Mouse (Mus musculus) heart, adult 18-20 months (tissue): ENCODE results near the gene Nr2f1. TPM values are rescaled to one million over a fixed set of nuclear protein-coding genes. Genes with fewer than 3 reads are reported as not detected.

Source experiments
- DNase-seq, 2 experiments: peaks; one replicate each; pipeline ENCODE4 v3.0.0; 2021 to 2022; ENCODE audit warnings: mixed read lengths in 1 of 2
- total RNA-seq, 2 experiments: library from RNA; stranded (reverse); gene quantifications; 2 replicates each; pipeline ENCODE4 v1.2.3; 2021

The Nr2f1 gene
- total RNA-seq, 2 experiments from 2014 or later, result 2.1 to 2.6 TPM

DNA sequence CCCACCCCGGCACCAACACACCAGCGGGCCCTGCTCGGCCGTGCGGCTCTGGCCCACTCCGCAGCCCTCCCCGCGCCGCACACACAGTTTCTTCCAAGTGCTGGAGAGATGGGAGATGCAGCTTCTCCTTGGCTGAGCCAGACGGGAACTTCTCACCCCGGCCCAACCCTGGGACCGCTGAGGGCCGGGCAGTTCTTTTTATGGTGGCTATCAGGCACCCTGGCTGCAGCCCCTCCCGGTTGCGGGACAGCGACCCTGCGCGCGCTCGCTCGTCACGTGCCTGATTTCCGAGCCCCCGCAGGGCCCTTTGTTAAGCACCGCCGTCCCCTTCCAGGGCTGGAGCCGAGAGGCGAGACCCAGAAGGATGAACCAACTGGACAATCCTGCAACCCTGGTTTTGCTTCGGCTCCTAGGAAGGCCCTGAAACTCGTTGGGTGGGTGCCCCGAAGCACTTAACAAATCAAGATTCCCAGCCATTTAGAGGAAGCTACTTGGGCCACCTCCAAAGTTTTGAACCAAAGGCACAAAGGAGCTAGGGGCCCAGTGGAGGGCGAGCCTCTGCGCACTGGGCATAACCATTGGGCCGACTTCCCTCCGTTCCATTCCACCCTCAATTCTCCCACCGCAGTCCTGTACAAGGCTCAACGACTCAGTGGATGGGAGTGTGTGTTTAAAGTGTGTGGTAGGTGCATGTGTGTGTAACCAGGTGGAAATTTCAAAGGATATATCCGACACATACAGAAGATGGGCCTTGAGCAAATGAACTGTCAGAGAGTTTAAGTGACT is 20.1 kb downstream of the Nr2f1 start:
- no peak for DNase-seq

DNA sequence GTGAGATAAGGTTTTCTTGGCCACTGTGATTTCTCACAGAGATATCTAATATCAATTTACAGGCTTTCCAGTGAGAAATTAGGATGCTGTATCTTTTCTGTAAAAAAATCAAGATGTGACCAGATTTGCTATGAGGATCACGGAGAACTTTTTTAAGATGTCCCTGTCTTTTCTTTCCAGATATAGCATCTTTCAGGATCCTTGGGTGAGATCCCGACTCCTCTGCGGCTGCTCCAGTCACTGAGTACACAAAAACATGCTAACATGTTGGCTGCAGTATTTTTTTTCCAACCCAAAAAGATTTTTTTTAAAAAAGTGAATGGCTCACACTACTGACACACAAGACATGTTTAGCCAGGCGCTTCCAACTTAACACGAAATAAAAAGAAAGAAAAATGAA is 20.8 kb downstream of the Nr2f1 start:
- no peak for DNase-seq

- no peak for DNase-seq
These were observed 21.5 kb downstream of the Nr2f1 start for GRCm38 (mm10) chr13:78178021-78178420.

- no peak for DNase-seq
These were observed 22.1 kb downstream of the Nr2f1 start for GRCm38 (mm10) chr13:78177381-78177950.

GRCm38 (mm10) chr13:78175821-78176380 is 23.7 kb downstream of the Nr2f1 start:
- DNase-seq, result peak in 1 of 2 experiments; percentile 41

DNA sequence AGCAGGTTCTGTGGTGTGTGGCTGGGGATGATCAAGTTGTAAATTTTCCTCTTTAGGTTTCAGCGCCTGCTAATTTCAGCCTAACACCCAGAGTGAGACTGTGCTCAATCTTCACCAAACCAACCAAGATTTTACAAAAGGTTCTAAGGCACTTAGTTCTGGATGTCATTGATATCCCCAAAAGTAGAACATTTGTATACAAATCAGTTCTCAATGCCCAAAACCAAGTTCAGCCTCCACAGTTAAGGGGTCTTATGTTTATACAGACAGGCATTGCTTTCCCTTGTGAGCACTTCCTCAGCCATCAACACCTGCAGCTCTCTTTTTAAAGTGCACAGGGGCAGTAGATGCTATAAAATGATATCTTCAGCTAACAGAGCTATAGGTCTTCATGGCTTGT is 24.7 kb downstream of the Nr2f1 start:
- no peak for DNase-seq

DNA sequence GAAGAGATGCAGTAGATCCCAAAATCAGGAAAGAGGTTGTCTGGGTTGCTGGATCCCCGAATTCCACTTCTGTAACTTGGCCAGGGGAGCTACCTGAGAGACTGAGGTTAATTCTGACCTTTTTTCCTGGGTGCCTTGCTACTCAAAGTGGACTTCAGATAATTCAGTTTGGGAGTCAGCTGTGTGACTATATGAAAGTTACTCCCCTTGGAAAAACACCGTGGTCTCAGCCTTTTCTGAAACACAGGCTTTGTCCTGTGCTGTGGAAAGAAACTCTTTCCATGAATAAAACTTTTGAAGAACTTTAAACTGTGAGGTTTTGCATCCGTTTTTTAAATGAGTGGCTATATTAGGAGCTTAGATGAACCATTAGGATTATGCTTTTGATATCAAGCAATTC is 25.4 kb downstream of the Nr2f1 start:
- DNase-seq, result no peak

DNA sequence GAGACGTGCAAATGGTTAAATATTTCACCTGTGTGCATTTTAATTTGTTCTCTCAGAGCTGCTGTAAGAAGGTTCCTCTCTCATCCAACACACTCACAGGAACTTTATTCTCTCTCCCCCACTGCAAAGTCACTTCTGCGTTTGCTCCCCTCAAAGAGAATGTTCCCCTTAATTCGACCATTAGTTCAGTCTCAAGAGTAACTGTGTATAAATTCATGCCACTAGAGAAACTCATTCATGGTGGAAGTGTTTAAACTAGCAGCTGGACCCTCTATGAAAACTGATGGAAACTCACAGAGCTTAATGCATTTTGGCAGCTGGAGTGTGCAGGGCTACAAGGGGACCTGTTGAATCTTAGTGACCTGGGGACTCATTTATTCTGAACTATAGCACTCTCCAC is 26.7 kb downstream of the Nr2f1 start:
- no peak for DNase-seq

- DNase-seq, result no peak
These were observed 27.4 kb downstream of the Nr2f1 start for GRCm38 (mm10) chr13:78171984-78172636.

- peak; percentile 9 to 22 for DNase-seq
These were observed 28.2 kb downstream of the Nr2f1 start for GRCm38 (mm10) chr13:78171320-78171719.

- DNase-seq, result no peak
These were observed 31.4 kb downstream of the Nr2f1 start for GRCm38 (mm10) chr13:78168166-78168565.

GRCm38 (mm10) chr13:78164941-78165340 is 34.6 kb downstream of the Nr2f1 start:
- DNase-seq, result no peak

DNA sequence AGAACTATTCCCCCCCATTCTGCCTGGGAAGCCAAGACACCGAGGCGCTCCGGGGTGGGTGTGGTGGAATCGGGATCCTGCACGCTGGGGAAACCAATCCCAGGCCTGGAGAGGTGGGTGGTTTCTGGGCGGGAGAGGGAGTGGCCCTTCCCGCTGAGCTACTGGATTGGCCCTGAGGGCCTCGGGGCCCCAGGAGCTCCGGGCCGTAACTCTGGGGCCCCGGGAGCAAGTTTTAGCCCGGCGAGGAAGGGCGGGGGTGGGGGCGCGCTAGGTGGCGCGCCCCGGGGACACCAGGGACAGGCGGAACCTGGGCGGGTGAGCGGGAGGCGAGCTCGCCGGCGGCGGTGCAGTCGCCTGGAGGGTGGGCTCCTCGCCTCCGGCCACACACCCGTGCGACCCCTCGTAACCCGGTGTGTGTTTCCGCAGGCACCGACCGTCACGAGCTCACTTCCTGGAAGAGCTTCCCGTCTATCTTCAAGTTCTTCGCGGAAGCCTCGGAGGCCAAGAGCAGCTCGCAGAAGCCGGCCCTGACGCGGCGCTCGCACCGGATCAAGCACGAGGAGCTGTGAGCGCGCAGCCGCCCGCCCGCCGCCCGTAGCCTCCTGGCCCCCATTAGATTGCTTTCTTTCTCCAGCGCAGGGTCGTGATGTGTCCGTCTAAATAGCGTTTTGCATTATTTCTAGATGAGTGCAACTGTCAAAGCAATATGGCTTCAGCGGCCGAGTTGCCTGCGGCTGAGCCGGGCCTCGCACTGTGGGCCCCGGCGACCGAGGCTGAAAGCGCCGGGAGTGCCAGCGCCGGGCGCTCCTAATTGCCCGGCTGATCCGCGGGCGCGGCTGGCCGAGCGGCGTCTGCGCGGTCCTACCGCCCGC is 36.2 kb downstream of the Nr2f1 start:
- peak; percentile 75 to 82 for DNase-seq

- DNase-seq, result no peak
These were observed 37.4 kb downstream of the Nr2f1 start for GRCm38 (mm10) chr13:78162149-78162548.

- no peak for DNase-seq
These were observed 42.1 kb downstream of the Nr2f1 start for GRCm38 (mm10) chr13:78157465-78157864.

Other genes starting within 250 kb of the Nr2f1 start
- gene Pou5f2, start 174.9 kb downstream of the Nr2f1 start, total RNA-seq, result under 1 TPM; 0.20 to 0.62 TPM